Mouse (Mus musculus) Patski (cell line): ENCODE data around the gene Chgb. TPM values are rescaled to one million over a fixed set of nuclear protein-coding genes. Genes with fewer than 3 reads are reported as not detected.

Source experiments
- ATAC-seq: fragments of 100-300 bp; one replicate; pipeline ENCODE4 v1.8.0; 2021
- CTCF ChIA-PET: fragments of 350-600 bp; sonication (Branson Sonifier 250); formaldehyde crosslinking; loops from one replicate; lab custom pipeline; 2022; ENCODE audit warnings: inconsistent platforms; lab: Charles Lee
- POLR2A ChIA-PET: fragments of 350-600 bp; sonication (Branson Sonifier 250); formaldehyde crosslinking; loops from one replicate; lab custom pipeline; 2022; ENCODE audit warnings: antibody characterized with exemption, inconsistent platforms; lab: Charles Lee
- DNase-seq: peaks from one replicate; pipeline ENCODE4 v3.0.0-alpha.2; 2011; ENCODE audit warnings: low read depth, low spot score
- H3K27me3 ChIP-seq: fragments of 371-371 bp; one replicate; pipeline ENCODE4 v1.5.1; 2021
- CTCF ChIP-seq: fragments of 100-300 bp; IDR thresholded peaks from one replicate; pipeline ENCODE4 v1.5.1; 2021
- in situ Hi-C: fragments of 300-500 bp; cut with MboI; formaldehyde crosslinking; loops from 3 replicates; pipeline ENCODE4 v1.11.1; 2018; ENCODE audit warnings: low pct_unique_long_range_greater_than_20kb, mixed read lengths
- polyA plus RNA-seq: library from polyadenylated mRNA; unstranded; gene quantifications from one replicate; pipeline ENCODE4 v1.2.3, GENCODE M21; 2021

Gene Chgb
- 0.22 TPM for polyA plus RNA-seq

- no peak for TF ChIP-seq CTCF
- in situ Hi-C loops, result no loop called here
- no peak for DNase-seq
- H3K27me3 ChIP-seq, result peaks cover 29% of the 10 kb centered on the region
- ChIA-PET POLR2A (no interaction called here), CTCF (interaction anchor here (1.2 kb wide), 1 partner anchor 9 kb away, joined by 3 read pairs; no protein-coding TSS in a partner anchor)
- no peak for ATAC-seq
Measured at GRCm38 (mm10) chr2:132780978-132781377, at the start of gene Chgb. TSS of gene Chgb (plus strand) at chr2:132781278.

- in situ Hi-C loops, result no loop called here
- CTCF ChIA-PET, result interaction anchor here (0.6 to 1.2 kb wide), 2 partner anchors 31 to 181 kb away, joined by 3 to 4 read pairs; no protein-coding TSS in a partner anchor
- ATAC-seq (peak; percentile 54), DNase-seq (no peak)
- no peaks in the 10 kb centered on the region for H3K27me3 ChIP-seq
- POLR2A ChIA-PET, result no interaction called here
- no peak for TF ChIP-seq CTCF
Measured at GRCm38 (mm10) chr2:132732940-132733339, 48.1 kb upstream of the Chgb start.

GRCm38 (mm10) chr2:132733603-132734573 is 47.2 kb upstream of the Chgb start:
- DNase-seq, result no peak
- H3K27me3 ChIP-seq, result no peaks in the 10 kb centered on the region
- POLR2A ChIA-PET, result no interaction called here
- CTCF ChIA-PET, result interaction anchor here (1.2 kb wide), 1 partner anchor 32 kb away, joined by 4 read pairs; no protein-coding TSS in a partner anchor
- in situ Hi-C loops, result no loop called here
- no peak for TF ChIP-seq CTCF
- no peak for ATAC-seq

- no peak for TF ChIP-seq CTCF
- in situ Hi-C loops, result no loop called here
- CTCF ChIA-PET, result interaction anchor here (1.4 kb wide), 1 partner anchor 15 kb away, joined by 4 read pairs; no protein-coding TSS in a partner anchor
- no peak for ATAC-seq
- no peaks in the 10 kb centered on the region for H3K27me3 ChIP-seq
- no peak for DNase-seq
- POLR2A ChIA-PET, result interaction anchor here (1.1 kb wide), 1 partner anchor 12 kb away, joined by 3 read pairs; no protein-coding TSS in a partner anchor
Measured at GRCm38 (mm10) chr2:132738816-132739432, 42.2 kb upstream of the Chgb start.

GRCm38 (mm10) chr2:132741862-132742347 is 39.2 kb upstream of the Chgb start:
- CTCF ChIA-PET, result interaction anchor here (1.1 to 2.3 kb wide), 2 partner anchors 9 to 11 kb away, joined by 3 to 11 read pairs; no protein-coding TSS in a partner anchor
- peak; percentile 94 for ATAC-seq

GRCm38 (mm10) chr2:132744866-132745265 is 36.2 kb upstream of the Chgb start:
- in situ Hi-C loops, result no loop called here
- DNase-seq (no peak), ATAC-seq (no peak)
- no peak for TF ChIP-seq CTCF
- ChIA-PET CTCF (interaction anchor here (1.4 kb wide), 1 partner anchor 10 kb away, joined by 3 read pairs; no protein-coding TSS in a partner anchor), POLR2A (no interaction called here)
- no peaks in the 10 kb centered on the region for H3K27me3 ChIP-seq

More at GRCm38 (mm10) chr2:132741862-132742347, 39.2 kb upstream of the Chgb start:
- DNase-seq, result no peak
- peak; percentile 19 for TF ChIP-seq CTCF
- H3K27me3 ChIP-seq, result no peaks in the 10 kb centered on the region
- POLR2A ChIA-PET, result no interaction called here
- in situ Hi-C loops, result no loop called here

GRCm38 (mm10) chr2:132746108-132746507 is 35.0 kb upstream of the Chgb start:
- ATAC-seq, result no peak
- ChIA-PET POLR2A (no interaction called here), CTCF (interaction anchor here (1.1 kb wide), 1 partner anchor 11 kb away, joined by 4 read pairs; no protein-coding TSS in a partner anchor)
- TF ChIP-seq CTCF, result no peak
- no peak for DNase-seq
- in situ Hi-C loops, result no loop called here
- no peaks in the 10 kb centered on the region for H3K27me3 ChIP-seq

GRCm38 (mm10) chr2:132750726-132751125 is 30.4 kb upstream of the Chgb start:
- in situ Hi-C loops, result no loop called here
- ChIA-PET CTCF (interaction anchor here (2.1 kb wide), 1 partner anchor 8 kb away, joined by 11 read pairs; no protein-coding TSS in a partner anchor), POLR2A (interaction anchor here (0.6 to 1.2 kb wide), 2 partner anchors 12 kb away, joined by 3 read pairs; no protein-coding TSS in a partner anchor)
- ATAC-seq, result no peak
- TF ChIP-seq CTCF, result no peak
- no peaks in the 10 kb centered on the region for H3K27me3 ChIP-seq
- no peak for DNase-seq

- no peak for TF ChIP-seq CTCF
- no peaks in the 10 kb centered on the region for H3K27me3 ChIP-seq
- CTCF ChIA-PET, result interaction anchor here (2.1 kb wide), 1 partner anchor 9 kb away, joined by 11 read pairs; no protein-coding TSS in a partner anchor
- ATAC-seq (no peak), DNase-seq (no peak)
- POLR2A ChIA-PET, result interaction anchor here (0.6 to 1.2 kb wide), 2 partner anchors 11 to 13 kb away, joined by 3 read pairs; no protein-coding TSS in a partner anchor
- in situ Hi-C loops, result no loop called here
Measured at GRCm38 (mm10) chr2:132751141-132752066, 29.7 kb upstream of the Chgb start.
